Mouse (Mus musculus): ENCODE results near the gene Syne1.

DNA sequence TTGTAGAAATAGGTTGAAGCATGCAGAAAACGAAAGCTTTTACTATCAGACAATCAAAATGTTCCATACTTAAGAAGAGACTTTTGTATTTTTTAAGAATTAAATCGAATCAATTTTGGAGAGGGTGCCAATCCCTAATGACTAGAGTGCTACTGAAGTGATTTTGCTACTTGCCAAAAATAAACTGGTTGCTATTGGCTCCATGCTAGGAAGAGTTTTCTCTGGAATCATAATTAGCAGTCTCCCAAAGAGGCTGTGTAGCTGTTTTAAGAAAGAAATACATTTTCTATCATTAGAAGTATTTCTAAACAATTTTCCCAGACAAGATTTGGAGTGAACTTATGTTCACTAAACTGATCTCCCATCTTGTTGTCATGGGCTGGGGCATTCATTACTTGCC lies 43.8 kb downstream of the Syne1 start:
- no peak for TF ChIP-seq EP300 (IDR thresholded peaks at IDR 0.05; ENCODE audit: low read depth)
- no peak for TF ChIP-seq CTCF (IDR thresholded peaks at IDR 0.05; ENCODE audit: low read depth)

Measured in liver, postnatal 0 days (tissue).